8 mouse cellular contexts compared by ENCODE assay signal in the genomic region with DNA sequence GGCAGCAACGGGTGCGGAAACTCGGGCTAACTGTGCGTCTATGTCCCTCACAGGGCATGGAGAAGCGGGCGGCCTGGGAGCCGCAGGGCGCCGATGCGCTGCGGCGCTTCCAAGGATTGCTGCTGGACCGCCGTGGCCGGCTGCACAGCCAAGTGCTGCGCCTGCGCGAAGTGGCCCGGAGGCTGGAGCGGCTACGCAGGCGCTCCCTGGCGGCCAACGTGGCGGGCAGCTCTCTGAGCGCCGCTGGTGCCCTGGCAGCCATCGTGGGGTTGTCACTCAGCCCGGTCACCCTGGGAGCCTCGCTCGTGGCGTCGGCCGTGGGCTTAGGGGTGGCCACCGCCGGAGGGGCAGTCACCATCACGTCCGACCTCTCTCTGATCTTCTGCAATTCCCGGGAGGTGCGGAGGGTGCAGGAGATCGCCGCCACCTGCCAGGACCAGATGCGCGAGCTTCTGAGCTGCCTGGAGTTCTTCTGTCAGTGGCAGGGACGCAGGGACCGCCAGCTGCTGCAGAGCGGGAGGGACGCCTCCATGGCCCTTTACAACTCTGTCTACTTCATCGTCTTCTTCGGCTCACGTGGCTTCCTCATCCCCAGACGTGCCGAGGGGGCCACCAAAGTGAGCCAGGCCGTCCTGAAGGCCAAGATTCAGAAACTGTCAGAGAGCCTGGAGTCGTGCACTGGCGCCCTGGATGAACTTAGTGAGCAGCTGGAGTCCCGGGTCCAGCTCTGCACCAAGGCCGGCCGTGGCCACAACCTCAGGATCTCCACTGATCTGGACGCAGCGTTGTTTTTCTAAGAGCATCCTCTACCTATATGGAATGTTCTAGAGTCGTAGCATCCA. TPM values are rescaled to one million over a fixed set of nuclear protein-coding genes. Genes with fewer than 3 reads are reported as not detected.
DNase-seq lines count a peak whose midpoint lies in the region; ATAC-seq and TF ChIP-seq lines count a peak whose summit lies in the region.

No protein-coding gene starts in this region.

- peak overlapping the region; percentile 64 for H3K9ac ChIP-seq in ES-E14 (ENCODE audit: insufficient read depth, low read depth, low read length, poor library complexity, severe bottlenecking)
- H3K9ac ChIP-seq in forebrain, embryonic 16.5 days (replicated peaks; ENCODE audit: low read depth, low read length): peak overlapping the region; percentile 65
- H3K9ac ChIP-seq in neural tube, embryonic 15.5 days (replicated peaks): peak overlapping the region; percentile 68

- H3K9me3 ChIP-seq in ES-E14 (ENCODE audit: control insufficient read depth, insufficient read depth, low read depth, low read length): no peaks in the 10 kb centered on the region
- H3K9me3 ChIP-seq in forebrain, embryonic 16.5 days (ENCODE audit: control insufficient read depth, low read length): no peaks in the 10 kb centered on the region
- no peaks in the 10 kb centered on the region for H3K9me3 ChIP-seq in neural tube, embryonic 15.5 days (replicated peaks)

- no peaks in the 10 kb centered on the region for H3K36me3 ChIP-seq in ES-E14 (ENCODE audit: control insufficient read depth, insufficient read depth, low read length, poor library complexity, severe bottlenecking)
- H3K36me3 ChIP-seq in forebrain, embryonic 16.5 days (ENCODE audit: control insufficient read depth, insufficient read depth): no peaks in the 10 kb centered on the region
- no peaks in the 10 kb centered on the region for H3K36me3 ChIP-seq in neural tube, embryonic 15.5 days

- DNase-seq in ES-E14 (ENCODE audit: low read depth, low spot score): peak; percentile 68
- DNase-seq in cerebellum, adult 18-20 months: peak; percentile 93 to 96
- peak; percentile 91 to 92 for DNase-seq in heart, postnatal 36 days
- peak; percentile 81 to 91 for DNase-seq in layer of hippocampus, adult 18-20 months (ENCODE audit: low spot score in 2 of 2)
- DNase-seq in lung, adult 2 months: peak; percentile 87
- peak; percentile 94 for DNase-seq in testis, postnatal 10 days (ENCODE audit: low spot score)

- peaks cover 3 to 20% of the 10 kb centered on the region in 2 experiments; a peak in 1 of 4 replicates for H3K4me1 ChIP-seq in ES-E14 (ENCODE audit: control insufficient read depth in 2 of 2, insufficient read depth in 2 of 2, low read length in 2 of 2, poor library complexity in 1 of 2)
- H3K4me1 ChIP-seq in forebrain, embryonic 16.5 days (replicated peaks; ENCODE audit: control insufficient read depth, insufficient read depth, low read length): peaks cover 15% of the 10 kb centered on the region
- H3K4me1 ChIP-seq in lung, adult 2 months (ENCODE audit: control insufficient read depth, insufficient read depth, low read length): peaks cover 6% of the 10 kb centered on the region; the same call in 1 of the 2 replicates
- H3K4me1 ChIP-seq in neural tube, embryonic 15.5 days: peaks cover 20% of the 10 kb centered on the region

- in situ Hi-C loops in ES-E14 (cut with MboI; ENCODE audit: low sequenced_read_pairs in 2 of 2, unreplicated experiment in 2 of 2): no loop called here

- ATAC-seq in forebrain, embryonic 16.5 days: peak; percentile 93
- ATAC-seq in neural tube, embryonic 15.5 days (ENCODE audit: low FRiP score): peak; percentile 89

- peak overlapping the region; percentile 95 for H3K4me2 ChIP-seq in forebrain, embryonic 16.5 days (ENCODE audit: low read length)
- H3K4me2 ChIP-seq in neural tube, embryonic 15.5 days: peak overlapping the region; percentile 91

- 0 out of 2 replicates have a peak, but pooled peaks have one; percentile 21 for TF ChIP-seq POLR2A in lung, adult 2 months (IDR thresholded peaks at IDR 0.05; ENCODE audit: borderline replicate concordance, extremely low read depth, low read depth, low read length)

- no peak overlapping the region for H3K27ac ChIP-seq in ES-E14 (ENCODE audit: insufficient read depth, low read depth, low read length, poor library complexity, severe bottlenecking)
- H3K27ac ChIP-seq in forebrain, embryonic 16.5 days (ENCODE audit: low read length): peak overlapping the region; percentile 11; the same call in 1 of the 2 replicates
- peak overlapping the region; percentile 76 for H3K27ac ChIP-seq in neural tube, embryonic 15.5 days (replicated peaks)

- no peaks in the 10 kb centered on the region for H3K27me3 ChIP-seq in forebrain, embryonic 16.5 days (replicated peaks; ENCODE audit: control insufficient read depth, insufficient read depth, low read length)
- no peaks in the 10 kb centered on the region for H3K27me3 ChIP-seq in neural tube, embryonic 15.5 days (replicated peaks)

- 3% methylated on average over 55 of the region's 62 CpGs for WGBS in forebrain, embryonic 16.5 days
- WGBS in lung, adult 2 months: 3% methylated on average over 62 of the region's 62 CpGs
- whole genome bisulfite sequencing in neural tube, embryonic 15.5 days: 2% methylated on average over 62 of the region's 62 CpGs

- intact Hi-C loops in heart, postnatal 36 days (cut with DNase I): loop anchor here (2.0 to 10.0 kb wide), 4 partner anchors 27 to 381 kb away; a partner anchor contains a TSS

- TF ChIP-seq CTCF in lung, adult 2 months (IDR thresholded peaks at IDR 0.05; ENCODE audit: insufficient read depth, low read length): peak; percentile 39; the same call in 1 of the 2 replicates

- H3K4me3 ChIP-seq in ES-E14 (ENCODE audit: insufficient read depth in 1 of 2, low read depth in 1 of 2, low read length in 2 of 2, poor library complexity in 1 of 2, severe bottlenecking in 1 of 2): peak overlapping the region; percentile 61 to 81
- peak overlapping the region; percentile 74 for H3K4me3 ChIP-seq in forebrain, embryonic 16.5 days (replicated peaks; ENCODE audit: low read length)
- H3K4me3 ChIP-seq in lung, adult 2 months (replicated peaks; ENCODE audit: extremely low read depth, low read depth, low read length): peak overlapping the region; percentile 58
- peak overlapping the region; percentile 70 for H3K4me3 ChIP-seq in neural tube, embryonic 15.5 days (replicated peaks)

TF ChIP-seq in ES-E14, 5 proteins besides CTCF, POLR2A, EP300 and RAD21:
- TF ChIP-seq HCFC1 (IDR thresholded peaks at IDR 0.05; ENCODE audit: borderline replicate concordance, insufficient read depth, low read length): 0 out of 2 replicates have a peak, but pooled peaks have one; percentile 35
- TF ChIP-seq ZC3H11A (IDR thresholded peaks at IDR 0.05; ENCODE audit: borderline replicate concordance, low read depth, low read length): no peak
TF ChIP-seq in ES-E14: peak in this region for 1.

RNA-seq across cellular contexts. Expression of a gene that starts 2.2 kb away (rescaled TPM):
- 0.16 and 0.22 TPM in 2 replicates for total RNA-seq in ES-E14 (2012; rRNA removed)
- 4.2 and 4.8 TPM in 2 replicates for polyA plus RNA-seq in forebrain, embryonic 16.5 days (2015; fragmentation: Nextera tagmentation; extraction: Ambion mirVana)
- total RNA-seq in heart, postnatal 36 days (2021): 10 to 100 TPM in 1 of 2 experiments, 1 to 10 TPM in 1; 5.1 to 15.6 TPM
- 1 to 10 TPM; 3.4 to 3.7 TPM for total RNA-seq in layer of hippocampus, adult 18-20 months (2021)
- 1.2 and 1.7 TPM in 2 replicates for polyA plus RNA-seq in lung, adult 2 months (2012; rRNA removed)
- polyA plus RNA-seq in neural tube, embryonic 15.5 days (2015; fragmentation: Nextera tagmentation; extraction: Ambion mirVana): 4.0 and 4.1 TPM in 2 replicates

RNA-seq across cellular contexts. Expression of a gene that starts 27.7 kb away (rescaled TPM):
- total RNA-seq in ES-E14 (2012; rRNA removed): 72.4 and 75.1 TPM in 2 replicates
- polyA plus RNA-seq in forebrain, embryonic 16.5 days (2015; fragmentation: Nextera tagmentation; extraction: Ambion mirVana): 90.4 and 96.9 TPM in 2 replicates
- 10 to 100 TPM; 38.1 to 39.9 TPM for total RNA-seq in heart, postnatal 36 days (2021)
- total RNA-seq in layer of hippocampus, adult 18-20 months (2021): 10 to 100 TPM; 52.1 to 59.5 TPM
- 35.8 and 55.7 TPM in 2 replicates for polyA plus RNA-seq in lung, adult 2 months (2012; rRNA removed)
- 74.6 and 86.6 TPM in 2 replicates for polyA plus RNA-seq in neural tube, embryonic 15.5 days (2015; fragmentation: Nextera tagmentation; extraction: Ambion mirVana)
